Mouse (Mus musculus): ENCODE results near the gene Pdcd11.

Pdcd11 gene

DNA sequence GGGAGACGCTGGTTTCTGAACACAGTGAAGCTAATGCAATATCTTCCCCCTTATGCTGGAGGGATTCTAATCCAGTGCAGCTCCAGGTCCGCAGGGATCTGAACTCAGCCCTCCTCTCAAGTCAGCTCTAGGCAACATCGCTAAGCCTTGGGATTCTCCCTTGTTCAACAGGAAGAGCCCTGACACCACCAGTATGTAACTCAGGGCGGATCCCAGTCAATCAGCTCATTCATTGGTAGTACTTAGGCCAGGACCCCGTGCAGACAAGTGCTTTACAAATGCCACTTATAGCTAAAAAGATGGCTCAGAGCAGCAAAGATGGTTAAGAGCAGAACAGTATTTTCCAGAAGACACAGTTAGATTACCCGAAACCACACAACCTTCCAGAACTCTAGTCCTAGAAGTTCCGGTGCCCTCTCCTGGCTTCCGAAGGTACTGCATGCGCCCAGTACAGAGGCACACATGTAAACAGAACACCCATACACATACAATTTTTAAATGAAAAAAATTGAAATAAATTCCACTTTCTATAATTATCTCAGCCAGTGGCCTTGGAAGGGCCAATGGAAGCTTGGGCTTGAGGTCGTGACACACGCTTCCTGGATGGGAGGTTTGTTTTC is 78.3 kb downstream of the Pdcd11 start:
- DNase-seq (ENCODE audit: low read depth, low spot score), result peak; percentile 66

DNA sequence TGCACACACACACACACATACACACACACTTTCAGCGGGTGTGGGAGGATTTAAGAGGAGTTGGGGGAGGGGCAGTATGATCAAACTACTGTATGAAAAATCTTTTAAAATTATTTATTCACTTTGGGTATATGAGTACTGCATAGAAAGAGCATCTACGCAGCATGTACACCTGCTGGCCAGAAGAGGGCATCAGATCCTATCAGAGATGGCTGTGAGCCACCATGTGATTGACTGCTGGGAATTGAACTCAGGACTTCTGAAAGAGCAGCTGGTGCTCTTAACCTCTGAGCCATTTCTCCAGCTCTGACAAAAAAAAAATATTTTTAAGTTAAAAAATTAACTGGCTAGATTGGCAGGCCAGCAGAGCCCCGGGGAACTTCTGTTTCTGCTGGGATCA is 83.9 kb downstream of the Pdcd11 start:
- DNase-seq (ENCODE audit: low read depth, low spot score), result no peak

DNA sequence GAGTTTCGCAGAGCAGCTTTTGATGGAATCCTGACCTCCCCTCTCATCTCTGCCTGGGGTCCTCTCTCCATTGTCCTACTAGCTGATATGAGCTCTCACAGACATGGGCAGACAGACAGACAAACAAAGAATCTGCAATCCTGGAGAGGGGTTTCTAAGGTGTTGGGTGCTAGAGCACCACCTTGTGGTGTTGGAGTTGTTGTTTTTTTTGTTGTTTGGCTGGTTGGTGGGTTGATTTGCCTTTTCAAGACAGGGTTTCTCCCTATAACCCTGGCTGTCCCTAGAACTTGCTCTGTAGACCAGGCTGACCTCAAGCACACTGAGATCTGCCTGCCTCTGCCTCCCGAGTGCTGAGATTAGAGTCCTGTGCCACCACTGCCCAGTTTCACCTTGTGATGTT is 84.9 kb downstream of the Pdcd11 start:
- no peak for DNase-seq (ENCODE audit: low read depth, low spot score)

DNA sequence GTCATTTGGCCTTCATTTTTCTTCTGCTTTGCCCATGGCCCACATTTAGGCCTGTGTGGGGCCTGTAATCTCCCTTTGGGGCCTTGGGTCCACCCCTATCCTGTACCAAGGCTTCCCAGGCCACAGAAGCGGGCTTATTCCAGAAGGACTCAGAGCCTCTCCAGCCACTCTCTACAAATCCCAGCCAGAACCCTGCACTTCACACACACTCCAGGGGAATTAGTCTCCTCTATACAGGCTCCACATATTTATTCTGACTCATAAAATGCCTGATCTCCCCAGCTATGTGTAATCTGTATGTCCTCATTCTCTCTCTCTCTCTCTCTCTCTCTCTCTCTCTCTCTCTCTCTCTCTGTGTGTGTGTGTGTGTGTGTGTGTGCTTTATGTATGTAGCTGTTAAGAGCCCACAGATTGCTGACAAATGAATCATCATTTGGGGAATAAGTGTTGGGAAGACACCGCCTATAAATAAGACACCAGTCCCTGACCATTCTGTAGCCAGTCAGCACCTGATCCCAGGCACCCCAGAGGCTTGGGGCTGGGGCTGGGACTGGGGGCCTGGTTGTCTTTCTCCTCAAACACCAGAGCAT is 86.4 kb downstream of the Pdcd11 start:
- no peak for DNase-seq (ENCODE audit: low read depth, low spot score)

DNA sequence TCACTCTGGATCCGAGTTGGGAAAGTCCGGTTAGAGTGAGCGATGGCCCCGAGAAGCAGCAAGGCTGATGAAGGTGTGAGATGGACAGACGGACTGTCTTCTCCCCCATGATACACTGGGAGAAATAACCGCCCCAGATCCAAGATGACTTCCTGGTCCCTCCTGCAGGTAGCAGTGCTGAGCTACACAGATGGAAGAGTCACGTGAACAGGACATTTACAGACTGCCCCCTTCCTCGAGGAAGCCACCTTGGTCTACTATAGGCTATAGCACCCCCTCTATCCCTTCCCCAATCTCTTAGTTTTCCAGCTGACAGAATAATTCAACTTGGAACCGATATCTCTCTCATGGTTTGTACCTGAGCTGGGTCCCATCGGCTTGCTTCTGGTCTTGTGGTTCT is 87.4 kb downstream of the Pdcd11 start:
- no peak for DNase-seq (ENCODE audit: low read depth, low spot score)

DNA sequence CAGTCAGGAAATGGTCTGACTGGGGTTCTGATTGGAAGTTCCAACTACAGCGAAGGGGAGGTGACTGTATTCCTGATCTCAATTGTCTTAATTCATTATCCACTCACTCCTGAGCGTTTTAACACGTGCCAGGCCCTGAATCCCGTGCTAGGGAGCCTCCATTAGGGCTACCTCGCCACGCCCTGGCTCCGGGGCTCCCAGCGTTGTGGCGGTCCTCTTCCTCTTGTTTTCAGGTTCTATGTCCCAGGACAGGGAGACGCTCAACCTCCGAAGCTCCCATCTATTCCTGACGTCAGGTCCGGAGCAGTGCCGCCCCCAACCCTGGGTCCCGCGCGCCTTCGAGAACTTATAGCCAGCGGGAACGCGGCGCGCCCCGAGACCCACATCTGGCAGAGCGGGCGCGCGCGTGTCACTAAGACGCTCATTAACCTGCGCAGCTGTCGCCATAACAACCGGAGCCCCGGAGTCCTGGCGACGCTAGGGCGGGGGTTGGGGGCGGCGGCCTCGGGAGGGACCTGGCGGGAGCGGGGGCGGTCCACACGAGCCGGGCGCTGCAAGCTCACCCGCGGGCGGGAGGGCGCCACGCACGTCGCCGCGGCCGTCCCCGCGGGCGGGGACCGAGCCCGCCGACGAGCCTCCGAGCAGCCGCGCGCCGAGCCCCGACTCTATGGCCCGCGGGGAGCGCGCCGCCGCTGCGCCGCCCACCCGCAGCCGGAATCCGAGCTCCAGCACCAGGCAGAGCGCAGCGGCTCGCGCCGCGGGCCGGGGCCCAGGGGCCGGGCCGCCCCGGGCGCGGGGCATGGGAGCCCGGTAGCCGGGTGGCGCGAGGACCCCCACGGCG is 88.1 kb downstream of the Pdcd11 start, which contains the start of gene Neurl1a:
Gene Neurl1a, plus strand, starts transcription at position 390 of the 841 bp plus-strand sequence.
- peak; percentile 51 for DNase-seq (ENCODE audit: low read depth, low spot score)

DNA sequence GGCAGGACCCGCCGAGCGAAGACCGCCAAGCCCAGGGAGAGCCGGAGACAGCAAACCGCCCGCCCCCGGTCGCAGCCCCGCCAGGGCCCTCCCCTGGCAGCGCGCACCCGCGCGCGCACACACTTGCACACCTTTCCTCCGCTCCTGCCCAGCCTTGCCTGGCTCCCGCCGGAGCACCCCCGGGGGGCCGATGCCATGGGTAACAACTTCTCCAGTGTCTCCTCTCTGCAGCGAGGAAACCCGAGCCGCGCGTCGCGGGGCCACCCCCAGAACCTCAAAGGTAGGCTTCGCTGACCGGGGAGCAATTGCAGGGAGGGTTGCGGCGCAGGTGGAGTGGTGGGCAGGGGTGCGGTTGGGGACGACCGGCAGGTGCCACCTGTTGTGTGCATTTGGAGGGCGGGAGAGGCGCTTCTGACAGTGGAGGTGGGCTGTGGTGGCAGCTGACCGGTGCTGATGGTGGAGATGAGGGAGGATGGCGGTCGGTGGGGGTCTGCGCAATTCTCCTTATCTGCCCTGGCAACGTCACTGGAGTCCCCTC is 88.8 kb downstream of the Pdcd11 start:
- no peak for DNase-seq (ENCODE audit: low read depth, low spot score)

DNA sequence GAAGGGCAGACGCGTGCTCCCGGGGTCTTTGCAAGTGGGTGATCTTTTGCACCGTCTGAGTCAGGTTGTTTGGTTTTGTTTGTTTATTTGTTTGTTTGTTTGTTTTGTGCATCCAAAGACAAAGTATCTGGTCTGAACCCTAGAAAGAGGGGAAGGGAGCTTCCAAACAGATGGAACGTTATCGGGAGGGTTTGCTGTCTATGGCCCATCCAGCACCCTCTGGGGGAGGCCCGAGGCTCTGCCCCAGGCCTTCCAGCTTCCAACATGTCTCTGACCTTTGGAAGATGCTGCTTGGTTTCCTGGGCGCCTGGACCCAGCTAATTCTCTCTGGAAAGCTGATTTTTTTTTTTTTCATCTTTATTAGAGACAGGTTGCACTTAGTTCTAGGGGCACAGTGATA is 89.4 kb downstream of the Pdcd11 start:
- DNase-seq (ENCODE audit: low read depth, low spot score), result no peak

Measured in embryo, embryonic 11.5 days (tissue).